Mouse (Mus musculus): ENCODE results near the gene Tnf.

DNA sequence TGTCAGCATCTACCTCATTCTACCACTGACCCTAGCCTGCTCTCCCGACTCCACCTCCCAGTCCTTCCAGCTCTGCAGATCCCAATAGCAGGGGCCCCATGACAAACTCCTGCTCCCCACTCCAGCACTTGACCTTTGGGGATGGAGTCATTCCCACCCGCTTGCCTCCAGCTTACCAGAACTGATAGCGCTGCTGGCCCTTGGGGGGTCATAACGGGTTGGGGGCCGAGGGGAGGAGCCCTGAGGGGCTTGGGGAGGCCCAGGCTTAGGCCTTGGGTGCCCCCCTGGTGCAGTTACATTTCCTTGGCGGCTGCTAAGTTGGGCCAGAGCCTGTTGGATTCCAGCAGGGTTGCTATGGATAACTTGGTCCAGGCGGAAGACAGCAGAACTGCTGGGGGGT, 47.2 kb downstream of the Tnf start:
- no peak for TF ChIP-seq POLR2A (IDR thresholded peaks at IDR 0.05; ENCODE audit: insufficient read depth, low read depth, low read length)
- no peak for TF ChIP-seq CTCF (IDR thresholded peaks at IDR 0.05; ENCODE audit: insufficient read depth, low read depth, low read length)

Data from olfactory bulb, adult 2 months (tissue).